Mouse (Mus musculus) c-Kit-positive CD71-negative TER-119-negative erythroid progenitor cells, embryonic 14.5 days (primary cell): ENCODE results near the gene Fuca1.
"Not testable (repeated sequence)": the region's sequence is repeated elsewhere in the genome, so short reads cannot be mapped to it uniquely, and the experiment has no call there.

ENCODE experiments used
- DNase-seq: peaks from one replicate; pipeline ENCODE4 v3.0.0-alpha.2; 2013; ENCODE audit warnings: low read depth

The Fuca1 gene

GRCm38 (mm10) chr4:135953179-135953578, 32.6 kb downstream of the Fuca1 start:
- no peak for DNase-seq

GRCm38 (mm10) chr4:135954241-135954640, 33.7 kb downstream of the Fuca1 start:
- DNase-seq = no peak

- DNase-seq = no peak
These were observed 35.4 kb downstream of the Fuca1 start for GRCm38 (mm10) chr4:135955886-135956285.

- DNase-seq = no peak
These were observed 37.8 kb downstream of the Fuca1 start for GRCm38 (mm10) chr4:135958354-135958753.

- peak; percentile 88 for DNase-seq
These were observed 40.2 kb downstream of the Fuca1 start for GRCm38 (mm10) chr4:135960717-135961116.

GRCm38 (mm10) chr4:135961709-135962108, 41.2 kb downstream of the Fuca1 start:
- no peak for DNase-seq

GRCm38 (mm10) chr4:135962198-135962597, 41.7 kb downstream of the Fuca1 start:
- DNase-seq = no peak

- no peak for DNase-seq
These were observed 42.4 kb downstream of the Fuca1 start for GRCm38 (mm10) chr4:135962946-135963345.

GRCm38 (mm10) chr4:135963457-135964193, 43.1 kb downstream of the Fuca1 start, which contains the start of gene Gale:
Gene Gale (plus strand): TSS chr4:135963727.
- DNase-seq = peak; percentile 97

GRCm38 (mm10) chr4:135964426-135964825, 43.9 kb downstream of the Fuca1 start:
- DNase-seq = no peak

- DNase-seq = no peak
These were observed 44.6 kb downstream of the Fuca1 start for GRCm38 (mm10) chr4:135965113-135965512.

GRCm38 (mm10) chr4:135966283-135966682, 45.7 kb downstream of the Fuca1 start:
- no peak for DNase-seq

GRCm38 (mm10) chr4:135967086-135967760, 46.7 kb downstream of the Fuca1 start:
- DNase-seq = no peak

GRCm38 (mm10) chr4:135968271-135968869, 47.8 kb downstream of the Fuca1 start:
- DNase-seq = no peak

GRCm38 (mm10) chr4:135969070-135969750, 48.7 kb downstream of the Fuca1 start:
- DNase-seq = no peak

GRCm38 (mm10) chr4:135970585-135970984, 50.0 kb downstream of the Fuca1 start:
- DNase-seq = no peak

- DNase-seq = no peak
These were observed 51.4 kb downstream of the Fuca1 start for GRCm38 (mm10) chr4:135971805-135972555.

GRCm38 (mm10) chr4:135972556-135972906, 52.0 kb downstream of the Fuca1 start, which contains the start of gene Lypla2:
Gene Lypla2 (minus strand): TSS chr4:135972626.
- no peak for DNase-seq

GRCm38 (mm10) chr4:135972911-135973811, 52.6 kb downstream of the Fuca1 start:
- no peak for DNase-seq

- no peak for DNase-seq
These were observed 55.6 kb downstream of the Fuca1 start for GRCm38 (mm10) chr4:135976146-135976545.

- not testable (repeated sequence) for DNase-seq
These were observed 59.7 kb downstream of the Fuca1 start for GRCm38 (mm10) chr4:135980223-135980622.
